Mouse (Mus musculus) layer of hippocampus, postnatal 36 days (tissue): ENCODE data around the gene Olfr160. TPM values are rescaled to one million over a fixed set of nuclear protein-coding genes. Genes with fewer than 3 reads are reported as not detected.

Experiments
- DNase-seq, 2 experiments: peaks; one replicate each; pipeline ENCODE4 v3.0.0; 2022
- total RNA-seq, 2 experiments: library from RNA; stranded (reverse); gene quantifications; 2 replicates each; pipeline ENCODE4 v1.2.3; 2021

Olfr160 gene
- total RNA-seq, result not detected

DNA sequence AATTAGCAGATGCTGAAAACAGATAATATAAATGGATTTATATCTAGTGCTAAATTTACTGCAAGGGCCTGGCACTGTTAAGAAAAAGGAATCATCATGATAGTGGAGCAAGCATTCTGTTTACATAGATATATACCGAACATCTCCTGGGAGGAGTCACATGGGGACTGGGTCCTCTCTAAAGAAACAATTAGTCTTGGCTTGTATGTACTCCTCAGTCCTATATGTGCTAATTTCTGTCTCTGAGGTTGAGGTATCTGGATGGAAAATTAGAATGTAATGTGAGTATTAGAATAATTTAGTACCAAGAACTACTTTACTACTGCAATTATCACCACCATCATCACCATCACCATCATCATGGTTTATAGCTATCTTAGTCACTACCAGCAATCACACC lies at the start of gene Olfr160:
Olfr160 (minus strand) TSS at position 101 of the 400 bp plus-strand sequence.
- DNase-seq, result no peak

DNA sequence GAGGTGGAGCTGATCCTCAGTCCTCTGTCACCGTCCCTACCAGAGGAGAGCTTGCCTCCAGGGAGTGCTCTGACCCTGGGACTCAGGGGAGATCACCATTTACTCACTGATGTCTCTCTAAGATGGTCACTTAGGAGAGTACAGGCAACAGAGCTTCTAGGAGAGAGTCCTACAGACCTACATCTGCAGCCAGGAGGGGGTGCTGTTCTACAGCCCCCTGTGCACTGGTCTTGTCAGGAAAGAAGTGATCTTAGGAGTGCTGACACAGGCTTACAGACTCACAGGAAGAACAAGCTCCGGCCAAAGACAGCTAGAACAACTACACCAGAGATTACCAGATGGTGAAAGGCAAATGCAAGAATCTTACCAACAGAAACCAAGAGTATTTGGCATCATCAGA lies 46.5 kb upstream of the Olfr160 start:
- DNase-seq, result no peak

DNA sequence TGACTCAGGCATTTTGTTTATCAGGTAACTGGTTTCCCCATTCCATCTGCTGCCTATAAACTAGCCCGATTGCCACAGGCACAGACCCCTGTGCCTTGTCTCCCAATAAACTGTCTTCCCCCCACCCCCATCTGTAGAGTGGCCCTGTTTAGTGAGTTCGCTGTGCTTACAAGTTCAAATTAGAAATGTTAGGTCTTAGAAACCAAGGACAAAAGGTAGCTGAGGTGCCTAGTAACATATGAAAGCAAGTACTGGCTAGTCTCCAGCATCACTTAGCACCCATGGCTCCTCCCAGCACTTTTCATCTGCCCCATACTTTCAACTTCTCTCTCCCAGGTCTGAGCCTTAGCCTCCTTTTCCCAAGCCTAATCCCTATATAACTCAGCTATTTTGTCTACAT lies 45.7 kb upstream of the Olfr160 start:
- no peak for DNase-seq

DNA sequence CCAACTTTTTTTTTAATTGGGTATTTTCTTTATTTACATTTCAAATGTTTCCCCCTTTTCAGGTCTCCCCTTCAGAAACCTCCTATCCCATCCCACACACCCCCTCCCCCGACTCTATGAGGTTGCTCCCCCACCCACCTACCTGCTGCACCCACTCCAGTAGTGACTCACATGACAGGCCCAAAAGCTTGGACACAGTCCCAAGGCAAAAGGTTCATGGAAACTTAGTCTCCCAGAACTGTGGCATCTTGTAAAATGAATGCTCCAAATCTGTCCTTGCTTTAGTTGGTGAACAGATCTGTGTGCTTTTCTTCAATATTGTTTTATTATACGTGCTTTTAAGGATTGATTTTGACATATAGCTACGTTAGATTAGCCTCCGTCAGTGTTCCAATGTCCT lies 36.0 kb upstream of the Olfr160 start:
- no peak for DNase-seq

DNA sequence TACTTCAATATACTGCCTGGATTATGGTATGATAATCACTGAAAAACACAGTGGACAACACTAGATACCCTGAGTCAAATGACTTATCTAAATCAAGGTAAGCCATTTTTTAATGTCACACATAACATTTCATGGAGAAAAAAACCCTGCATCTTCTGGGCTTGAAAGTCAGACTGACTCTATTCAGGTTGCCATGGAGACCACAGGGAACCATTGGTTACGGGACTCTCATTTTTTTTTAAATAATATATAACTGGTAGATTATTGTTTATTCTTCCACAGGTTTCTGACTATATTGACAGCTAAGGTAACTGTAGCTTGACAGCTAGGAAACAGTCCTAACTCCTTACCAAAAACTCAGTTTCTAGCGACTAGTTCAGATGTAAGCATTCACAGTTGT lies 35.4 kb upstream of the Olfr160 start:
- DNase-seq, result no peak

DNA sequence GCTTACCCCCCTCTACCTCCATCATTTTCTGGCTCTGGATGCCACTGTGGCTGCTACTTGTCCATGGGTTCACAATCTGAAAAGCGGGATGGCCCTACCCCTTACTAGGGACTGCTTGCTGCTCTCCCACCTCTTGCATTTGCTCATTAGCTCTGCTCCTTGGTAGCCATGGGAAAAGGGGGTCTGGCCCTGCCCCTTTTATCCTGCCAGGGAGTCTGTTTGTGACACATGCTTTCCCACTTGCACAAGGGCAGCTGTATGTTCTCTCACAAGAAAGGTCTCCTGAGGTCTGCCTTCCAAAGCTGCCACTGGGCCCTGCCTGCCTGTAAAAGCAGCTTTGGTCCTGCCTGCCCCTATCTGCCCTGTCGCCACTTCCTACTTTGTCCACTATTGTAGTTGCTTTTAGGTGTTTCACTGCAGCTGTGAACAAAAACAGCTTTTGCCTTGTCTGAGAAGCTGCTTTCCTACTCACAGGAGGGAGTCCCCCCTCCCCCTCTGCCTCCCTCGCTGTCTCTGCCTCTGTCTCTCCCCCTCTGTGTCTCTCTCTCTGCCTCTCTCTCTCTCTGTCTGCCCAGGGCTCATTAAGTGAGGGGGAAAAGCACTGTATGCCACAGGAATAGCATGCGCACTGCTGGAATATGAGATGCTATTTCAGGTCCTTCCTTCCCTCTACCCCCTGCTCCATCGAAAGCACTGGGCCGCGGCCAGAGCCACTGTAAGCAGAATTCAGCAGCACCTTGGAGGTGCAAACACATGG lies 34.4 kb upstream of the Olfr160 start:
- no peak for DNase-seq

DNA sequence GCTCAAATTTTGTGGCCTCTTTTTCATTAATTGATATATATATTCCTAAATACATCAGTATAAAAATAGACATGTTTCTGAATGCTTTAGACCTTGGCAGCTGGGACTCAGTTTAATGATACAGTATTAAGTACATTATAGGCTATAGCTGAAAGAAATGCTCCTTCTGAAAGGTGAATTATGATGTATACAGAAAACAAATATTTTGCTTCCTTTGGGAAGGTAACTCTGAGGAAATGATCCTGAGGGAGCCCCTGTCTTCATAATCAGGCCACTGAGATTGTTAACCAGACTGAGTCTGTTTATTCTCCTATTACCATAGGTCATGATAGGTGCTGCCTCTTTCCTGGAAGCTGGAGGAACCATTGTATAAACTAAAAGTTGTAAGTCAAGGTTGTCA lies 28.8 kb upstream of the Olfr160 start, which contains the start of gene Olfr874:
Olfr874 (plus strand) TSS at position 301 of the 400 bp plus-strand sequence.
- no peak for DNase-seq

DNA sequence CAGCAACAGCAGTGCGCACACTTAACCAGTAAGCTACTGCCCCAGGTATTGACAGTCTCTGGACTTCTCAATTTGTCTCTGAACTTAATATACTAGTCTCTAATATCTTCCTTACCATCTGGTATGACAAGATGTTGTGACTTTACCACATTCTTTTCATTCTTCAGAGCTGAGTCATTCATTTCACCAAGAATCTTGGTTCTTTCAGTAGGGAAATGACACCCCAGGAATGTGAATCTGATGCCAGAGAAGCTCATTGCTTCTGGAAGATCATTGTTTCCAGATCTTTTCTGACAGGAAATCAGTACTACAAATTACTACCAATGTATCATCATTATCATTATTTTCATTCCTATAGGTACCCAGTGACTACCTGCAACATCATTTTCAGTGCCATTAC lies 18.3 kb upstream of the Olfr160 start:
- no peak for DNase-seq

DNA sequence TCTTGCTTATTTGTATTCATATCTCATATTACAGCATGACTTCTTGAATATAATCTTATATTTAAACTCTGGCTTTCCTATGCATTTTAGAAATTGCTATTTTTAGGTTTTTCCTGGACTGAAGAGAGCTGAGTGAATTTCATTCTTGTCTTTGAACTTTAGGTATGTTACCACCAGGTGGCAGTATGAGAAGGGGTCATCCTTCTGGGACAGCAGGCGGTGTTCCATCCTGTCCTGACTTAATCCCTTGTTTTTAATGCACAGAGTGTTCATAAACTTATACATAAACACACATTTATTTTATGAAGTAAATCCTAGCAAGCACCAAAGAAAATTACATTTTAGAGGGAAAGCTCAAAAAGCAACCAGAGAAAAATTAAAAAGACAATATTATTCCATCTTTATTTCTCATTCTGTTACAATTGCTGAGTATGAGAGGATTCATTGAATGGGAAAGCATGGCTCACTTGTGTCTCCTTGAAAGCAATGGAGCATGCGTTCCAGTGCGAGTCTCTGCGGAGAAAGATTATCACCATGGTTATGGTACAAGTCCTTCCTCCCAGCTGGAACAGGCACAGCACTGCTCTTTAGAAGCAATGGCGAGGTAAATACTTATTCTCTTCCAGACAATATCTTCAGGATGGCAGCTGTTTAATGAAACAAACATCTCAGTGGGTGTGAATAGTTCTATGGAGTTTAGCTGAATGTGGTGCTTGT lies 25.9 kb downstream of the Olfr160 start:
- no peak for DNase-seq

DNA sequence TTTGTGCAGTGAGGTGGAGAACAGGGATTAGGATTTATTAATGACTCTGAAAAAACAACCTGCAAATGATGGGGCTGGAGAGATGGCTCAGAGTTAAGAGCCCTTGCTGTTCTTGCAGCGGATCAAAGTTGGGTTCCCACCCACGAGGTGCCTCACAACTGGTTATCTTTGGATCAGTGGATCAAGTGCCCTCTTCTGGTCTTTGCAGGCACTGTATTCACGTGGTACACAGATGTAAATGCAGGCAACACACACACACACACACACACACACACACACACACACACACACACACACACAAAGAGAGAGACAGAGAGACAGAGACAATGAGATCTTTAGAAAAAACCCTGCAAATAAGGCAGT lies 28.1 kb downstream of the Olfr160 start:
- DNase-seq, result no peak

DNA sequence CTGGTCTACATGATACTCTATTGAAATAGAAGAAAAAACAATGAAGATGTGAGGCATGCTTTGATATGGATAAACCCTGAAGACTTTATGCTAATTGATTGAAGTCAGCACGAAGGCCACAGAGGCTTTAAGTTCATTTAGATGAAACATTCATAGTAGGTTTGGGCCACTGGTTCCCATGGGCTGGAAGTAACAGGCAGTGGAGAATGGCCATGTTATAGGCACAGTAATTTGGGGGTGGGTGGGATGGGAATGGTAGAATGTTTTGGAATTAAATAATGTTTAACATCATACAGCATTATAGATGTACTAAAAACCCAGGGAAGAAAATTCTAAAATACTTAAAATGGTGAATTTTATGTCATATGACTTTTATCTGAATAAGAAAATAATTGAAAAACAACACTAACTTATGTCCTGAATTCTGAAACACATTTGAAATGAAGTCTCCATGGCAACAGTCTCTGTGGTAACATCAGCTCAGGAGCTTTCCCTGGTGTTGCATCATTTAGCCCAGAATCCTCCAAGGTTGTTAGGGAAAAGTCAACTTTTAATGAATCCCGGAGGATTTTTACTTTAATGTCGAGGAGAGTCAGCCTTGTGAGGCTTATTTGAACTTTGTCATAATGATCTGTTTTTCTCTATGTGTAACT lies 28.6 kb downstream of the Olfr160 start:
- no peak for DNase-seq

DNA sequence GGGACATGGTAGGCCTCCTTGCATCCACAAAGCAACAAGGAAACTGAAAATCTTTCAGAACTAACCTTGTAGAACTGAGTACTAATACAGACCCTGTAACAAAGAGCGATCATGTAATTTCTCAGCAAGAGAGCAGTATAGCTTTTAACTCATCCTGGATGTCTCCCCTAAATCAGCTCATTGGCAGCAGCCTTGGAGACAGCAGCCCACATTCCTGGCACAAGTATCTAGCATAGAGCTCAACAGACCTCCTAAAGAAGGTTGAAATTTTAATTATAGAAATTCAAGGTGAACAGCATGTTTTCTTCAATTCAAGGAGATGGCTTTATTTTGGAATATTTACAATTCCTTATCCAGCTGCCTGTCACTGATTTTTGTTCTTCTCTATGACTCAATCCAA lies 34.9 kb downstream of the Olfr160 start:
- DNase-seq, result no peak

DNA sequence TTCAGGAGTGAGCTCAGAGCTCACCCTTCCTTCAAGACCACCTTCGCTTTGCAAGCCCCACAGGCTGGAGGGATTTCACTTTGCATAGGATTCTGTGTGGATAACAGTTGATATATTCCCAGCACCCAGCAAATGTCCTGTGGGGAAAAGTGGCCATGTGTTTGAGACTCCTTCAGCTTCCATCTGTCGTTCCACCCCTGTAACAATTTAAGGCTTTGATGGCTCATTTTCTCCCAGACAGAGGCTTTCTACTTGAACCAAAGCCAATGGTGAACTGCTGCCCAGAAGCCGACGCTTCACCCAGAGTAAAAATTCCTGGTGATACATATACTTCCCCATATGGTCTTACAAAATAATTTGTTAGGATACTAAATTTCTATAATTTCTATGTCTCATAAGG lies 40.8 kb downstream of the Olfr160 start:
- no peak for DNase-seq

DNA sequence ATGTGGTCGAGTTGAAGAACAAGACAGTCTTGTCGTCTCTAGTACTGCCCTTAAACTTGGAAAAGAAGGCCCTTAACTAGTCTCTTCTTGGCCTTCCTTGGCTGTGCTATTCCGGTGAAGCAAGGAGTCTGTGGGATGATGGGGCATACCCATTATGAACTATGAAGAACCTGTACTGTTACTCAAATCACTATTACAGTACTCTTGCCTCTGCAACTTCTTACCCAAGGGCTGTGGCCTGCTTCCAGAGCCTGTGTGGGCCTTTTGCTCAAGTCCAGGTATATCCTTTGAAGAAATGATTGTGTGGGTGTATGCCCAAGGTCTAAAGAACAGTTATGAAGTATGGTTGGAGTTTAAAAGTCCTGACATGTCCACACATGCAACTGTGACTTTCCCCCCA lies 45.8 kb downstream of the Olfr160 start:
- DNase-seq, result no peak

DNA sequence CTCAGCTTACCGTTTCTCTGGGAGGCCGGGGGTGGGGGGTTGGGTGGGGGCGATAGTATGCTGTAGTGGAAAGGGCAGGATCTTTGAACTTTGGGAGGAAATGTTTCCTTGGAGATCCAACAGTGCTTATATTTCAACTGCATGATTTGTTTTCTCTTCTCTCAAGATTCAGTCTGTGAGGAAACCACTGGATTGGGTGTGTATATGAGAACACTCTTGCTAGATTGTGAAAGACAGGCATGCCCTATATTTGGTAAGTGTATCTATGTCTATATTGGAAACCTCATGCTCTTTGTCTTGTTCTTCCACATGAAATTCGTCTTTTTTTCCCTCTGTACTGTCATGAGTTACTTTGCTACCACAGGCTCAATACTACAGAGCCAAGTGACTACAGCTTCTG lies 46.4 kb downstream of the Olfr160 start:
- no peak for DNase-seq

DNA sequence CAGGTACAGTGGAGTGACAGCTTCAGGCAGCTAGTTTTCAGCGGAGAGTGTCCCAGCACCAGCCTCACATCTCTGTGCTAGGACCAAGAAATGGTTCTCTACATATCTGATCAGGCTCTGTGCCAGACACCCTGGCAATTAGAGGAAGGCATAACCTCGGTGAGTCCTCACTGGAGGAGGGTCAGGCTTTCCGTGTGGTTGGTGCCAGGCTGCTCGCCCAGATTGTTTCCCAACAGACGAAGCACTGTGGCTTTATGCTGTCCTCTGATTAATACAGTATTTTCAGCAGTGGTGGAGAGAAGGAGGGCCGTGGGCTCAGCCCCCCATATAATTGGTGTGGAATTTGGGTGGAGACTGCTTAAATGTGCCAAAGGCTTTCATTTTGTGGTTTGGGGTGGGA lies 46.9 kb downstream of the Olfr160 start, which contains the start of gene Panx3:
Panx3 (minus strand) TSS at position 121 of the 400 bp plus-strand sequence.
- DNase-seq, result no peak

DNA sequence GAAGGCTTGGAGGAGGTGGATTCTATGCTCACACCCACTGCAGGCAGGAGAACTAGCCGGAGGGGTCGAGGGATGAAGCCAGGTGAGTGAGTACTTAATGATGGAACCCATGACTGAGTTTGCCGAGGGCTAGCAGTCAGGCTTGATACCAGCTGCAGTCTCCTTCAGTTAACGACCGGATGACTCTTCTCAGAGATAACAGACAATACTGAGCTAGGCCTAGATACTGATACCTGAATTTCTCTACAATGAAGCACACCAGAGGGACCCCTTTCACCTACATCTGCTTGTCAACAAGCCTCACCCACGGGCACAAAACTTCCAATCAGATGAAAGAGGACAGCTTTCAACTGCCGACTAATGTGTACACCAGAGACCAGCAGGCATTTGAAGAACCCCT lies 50.0 kb downstream of the Olfr160 start:
- no peak for DNase-seq

DNA sequence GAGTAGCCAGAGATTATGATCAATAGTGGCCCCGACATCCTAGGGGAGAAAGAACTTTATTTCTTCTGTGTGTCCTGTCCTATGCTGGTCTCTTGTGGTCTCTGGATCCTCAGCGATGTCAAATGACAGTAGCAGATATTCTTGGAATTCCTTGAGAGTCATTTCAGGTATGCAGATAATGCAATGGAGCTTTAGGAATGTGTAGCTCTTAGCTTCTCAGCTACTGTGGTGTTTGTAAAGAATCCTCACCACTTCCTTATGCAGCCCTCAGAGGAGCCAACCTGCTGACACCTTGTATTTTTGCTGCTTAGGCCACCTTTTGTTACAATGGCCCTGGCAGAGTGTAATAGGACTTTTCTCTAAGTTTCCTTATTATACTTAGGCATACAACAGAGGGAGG lies 51.4 kb downstream of the Olfr160 start:
- no peak for DNase-seq

DNA sequence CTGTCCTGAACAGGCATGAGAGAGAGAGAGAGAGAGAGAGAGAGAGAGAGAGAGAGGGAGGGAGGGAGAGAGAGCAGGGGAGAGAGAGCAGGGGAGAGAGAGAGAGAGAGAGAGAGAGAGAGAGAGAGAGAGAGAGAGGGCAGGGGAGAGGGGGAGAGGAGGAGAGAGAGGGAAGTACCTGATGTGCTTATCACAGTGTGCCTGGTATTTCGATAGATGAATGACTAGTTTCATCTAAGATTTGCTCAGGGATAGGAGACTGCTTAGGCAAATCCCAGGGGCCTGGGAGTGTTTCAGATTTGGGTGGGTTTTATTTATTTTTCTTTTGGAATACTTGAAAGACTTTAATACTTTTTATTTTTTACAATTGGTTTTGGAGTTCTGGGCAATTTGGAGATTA lies 52.8 kb downstream of the Olfr160 start:
- no peak for DNase-seq

DNA sequence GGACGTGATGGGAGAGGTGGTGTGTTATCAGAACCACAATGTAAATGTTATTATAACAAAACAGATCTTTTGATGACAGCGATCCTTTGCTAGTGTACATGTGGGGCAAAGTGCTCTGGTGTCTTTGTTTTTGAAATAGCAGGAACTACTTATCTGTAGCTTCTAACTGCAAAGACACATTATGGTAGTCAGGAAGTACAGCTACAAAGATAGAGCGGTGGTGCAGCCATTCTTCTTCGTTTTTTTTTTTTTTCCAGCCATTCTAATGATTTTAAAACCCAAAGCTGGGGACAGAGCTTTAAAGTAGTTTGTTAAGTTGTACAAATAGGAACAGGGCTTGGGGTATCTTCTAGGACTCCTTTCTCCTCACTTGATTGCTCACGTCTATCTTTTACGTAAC lies 56.6 kb downstream of the Olfr160 start:
- no peak for DNase-seq
